Mouse (Mus musculus) cerebral cortex, adult 2 months (tissue): Measurements from ENCODE around the gene 6430548M08Rik.

Source experiments
- WGBS: fragments of 180-500 bp; shearing (Covaris S2); methylation state at CpG from one replicate; pipeline ENCODE4 v1.1.7; 2018; 5-methylcytosine and 5-hydroxymethylcytosine counted together

Gene 6430548M08Rik

DNA sequence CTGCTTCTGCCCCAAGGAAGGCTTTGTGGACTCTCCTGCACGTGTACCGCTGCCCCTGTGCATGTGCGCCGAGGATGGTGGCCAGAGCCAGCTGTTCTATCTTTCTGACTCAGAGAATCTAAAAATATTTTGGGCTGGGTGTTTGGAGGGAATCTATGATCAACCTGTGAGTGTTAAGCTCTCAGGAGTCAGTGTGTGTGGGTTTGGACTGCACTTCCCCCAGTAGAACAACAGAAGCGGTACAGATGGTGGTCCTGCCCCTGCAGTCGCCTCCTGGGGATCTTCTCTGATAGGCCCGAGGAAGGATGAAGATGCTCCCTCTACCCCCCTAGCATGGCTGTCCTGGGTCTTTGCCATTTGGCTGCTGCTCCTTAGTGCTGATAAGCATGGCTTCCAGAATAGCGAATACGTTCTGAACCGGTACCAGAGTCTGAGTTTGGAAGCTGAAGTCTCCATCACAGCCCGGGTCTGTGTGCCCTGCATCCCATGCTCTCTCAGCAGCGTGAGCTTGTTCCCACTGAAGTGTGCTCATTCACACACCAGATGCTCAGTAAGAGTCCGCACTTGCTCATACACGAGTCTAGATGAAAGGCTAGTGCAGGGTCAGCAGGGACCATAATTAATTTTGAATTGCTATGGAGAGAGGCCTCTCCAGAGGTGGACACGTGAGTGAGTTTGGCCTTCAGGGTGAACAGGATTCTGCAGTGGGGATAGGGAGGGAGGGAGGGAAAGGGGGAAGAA lies 30.1 kb downstream of the 6430548M08Rik start:
- WGBS: 36% methylated on average over 15 of the region's 15 CpGs

- WGBS: 32% methylated on average over 12 of the region's 12 CpGs
Measured at GRCm38 (mm10) chr8:120144652-120145301, 30.8 kb downstream of the 6430548M08Rik start.

- 76% methylated on average over 1 of the region's 1 CpGs for WGBS
Measured at GRCm38 (mm10) chr8:120146051-120146450, 32.1 kb downstream of the 6430548M08Rik start.

DNA sequence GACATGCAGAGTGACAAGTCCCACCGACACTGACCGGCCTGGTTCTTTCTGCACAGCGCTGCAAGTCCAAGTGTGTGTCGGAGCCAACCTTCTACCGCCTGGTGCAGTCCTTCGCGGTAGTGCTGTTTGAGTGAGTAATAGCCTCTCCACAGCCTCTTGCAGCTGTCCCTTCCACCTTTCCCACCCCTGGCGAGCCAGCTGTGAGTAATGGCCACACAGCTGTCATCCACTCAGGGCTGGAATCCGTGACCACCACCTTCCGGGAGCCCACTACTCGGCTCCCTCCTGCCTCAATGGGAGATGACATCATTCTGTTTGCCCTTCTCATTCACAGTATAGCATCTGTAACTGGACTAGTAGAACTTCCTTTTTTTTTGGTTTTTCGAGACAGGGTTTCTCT lies 36.1 kb downstream of the 6430548M08Rik start:
- 80% methylated on average over 12 of the region's 12 CpGs for WGBS

GRCm38 (mm10) chr8:120151151-120151550 lies 37.2 kb downstream of the 6430548M08Rik start:
- WGBS: 69% methylated on average over 9 of the region's 9 CpGs

- 70% methylated on average over 7 of the region's 7 CpGs for WGBS
Measured at GRCm38 (mm10) chr8:120152636-120153035, 38.7 kb downstream of the 6430548M08Rik start.

DNA sequence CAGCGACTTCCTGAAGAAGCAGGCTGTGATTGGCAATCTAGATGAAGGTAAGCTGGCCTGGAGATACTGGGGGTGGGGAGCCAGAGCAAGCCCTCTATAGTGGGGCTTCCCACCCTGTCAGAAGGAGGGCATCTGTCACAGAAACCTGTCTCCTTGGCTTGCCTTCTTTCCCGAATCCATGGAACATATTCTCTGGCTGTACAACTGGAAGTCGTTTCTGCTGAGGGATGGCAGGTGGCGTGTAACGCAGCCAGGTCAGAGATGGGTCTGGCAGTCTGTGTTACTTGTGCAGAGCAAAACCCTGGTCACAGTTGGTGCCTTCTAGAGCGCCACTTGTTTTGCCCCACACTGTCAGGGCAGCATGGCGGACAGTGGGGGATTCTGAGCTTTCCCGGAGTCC lies 46.4 kb downstream of the 6430548M08Rik start:
- WGBS: 74% methylated on average over 8 of the region's 8 CpGs

DNA sequence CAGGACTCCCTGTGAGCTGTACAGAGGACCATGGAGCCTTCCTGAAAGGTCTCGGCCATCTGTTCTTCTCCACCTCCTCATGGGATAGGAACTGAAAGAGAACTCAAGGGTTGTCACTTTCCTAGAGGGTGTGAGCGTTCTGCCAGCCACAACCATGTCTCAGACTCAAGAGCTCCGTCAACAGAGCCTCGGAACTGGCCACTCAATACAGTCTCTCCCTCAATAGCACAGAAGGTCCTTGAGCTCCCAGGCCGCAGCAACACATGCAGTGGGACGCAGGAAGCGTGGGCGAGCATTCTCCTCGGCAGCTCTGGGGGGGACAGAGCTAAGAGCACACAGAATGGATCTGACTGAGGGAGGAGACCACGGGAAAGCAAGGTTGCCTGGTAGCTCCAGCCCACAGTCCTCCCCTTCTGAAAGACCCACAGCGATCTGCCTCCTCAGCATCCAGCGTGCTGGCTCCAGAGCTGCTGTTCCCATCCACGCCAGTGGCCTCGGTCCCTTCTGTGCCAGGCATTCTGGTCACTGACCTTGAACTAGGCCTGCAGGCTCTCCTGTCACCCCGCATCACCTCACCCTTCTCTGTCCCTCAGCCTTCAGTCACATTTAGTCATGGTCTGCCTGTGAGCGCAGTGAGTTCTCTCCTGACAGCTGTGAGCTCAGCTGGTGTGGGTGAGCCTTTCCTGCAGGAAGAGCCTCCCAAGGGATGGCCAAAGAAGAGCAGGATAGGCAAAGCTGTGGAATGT lies 47.9 kb downstream of the 6430548M08Rik start:
- WGBS: 59% methylated on average over 16 of the region's 16 CpGs

GRCm38 (mm10) chr8:120162404-120162752 lies 48.4 kb downstream of the 6430548M08Rik start:
- WGBS: 83% methylated on average over 5 of the region's 5 CpGs

DNA sequence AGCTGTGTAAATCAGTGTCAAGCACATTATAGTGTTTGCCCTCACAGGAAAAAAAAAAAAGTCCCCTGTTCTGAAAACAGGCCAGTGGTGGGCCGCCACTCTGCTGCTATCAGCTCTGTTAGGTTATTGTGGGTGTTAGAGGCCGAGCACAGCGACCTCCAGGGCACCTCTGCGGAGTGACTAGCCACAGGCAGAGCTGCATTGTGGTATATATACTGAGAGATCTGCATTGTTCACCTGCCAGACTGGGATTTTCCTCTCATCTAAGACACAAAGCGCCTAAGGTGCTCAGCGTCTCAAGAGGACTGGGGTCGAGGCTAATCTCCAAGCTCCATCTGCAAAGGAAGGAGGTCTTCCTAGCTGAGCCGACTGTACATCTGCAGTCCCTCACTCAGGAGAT lies 49.4 kb downstream of the 6430548M08Rik start:
- WGBS: 88% methylated on average over 8 of the region's 8 CpGs

GRCm38 (mm10) chr8:120164026-120164425 lies 50.1 kb downstream of the 6430548M08Rik start:
- 95% methylated on average over 5 of the region's 5 CpGs for WGBS

DNA sequence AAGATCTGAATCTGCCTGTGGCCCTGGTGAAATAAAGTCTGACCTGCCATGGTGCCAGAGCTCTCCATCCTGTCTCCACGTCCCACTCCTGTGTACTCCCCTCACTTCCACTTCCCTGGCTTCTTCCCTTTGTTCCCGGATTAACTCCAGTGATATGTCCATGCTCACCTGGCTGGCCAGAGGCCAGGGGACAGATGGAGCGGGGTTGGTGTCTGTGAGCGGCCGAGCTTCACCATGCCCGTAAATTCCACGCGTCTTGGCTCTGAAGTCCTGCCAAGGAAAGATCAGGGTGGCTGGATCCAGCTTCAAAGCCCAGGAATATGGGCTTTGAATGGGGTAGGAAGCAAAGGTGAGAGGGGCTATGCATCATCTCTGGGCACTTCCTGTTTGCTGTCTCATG lies 53.2 kb downstream of the 6430548M08Rik start:
- 77% methylated on average over 8 of the region's 8 CpGs for WGBS

- whole genome bisulfite sequencing: 6% methylated on average over 5 of the region's 5 CpGs
Measured at GRCm38 (mm10) chr8:120167821-120168220, 53.9 kb downstream of the 6430548M08Rik start.

DNA sequence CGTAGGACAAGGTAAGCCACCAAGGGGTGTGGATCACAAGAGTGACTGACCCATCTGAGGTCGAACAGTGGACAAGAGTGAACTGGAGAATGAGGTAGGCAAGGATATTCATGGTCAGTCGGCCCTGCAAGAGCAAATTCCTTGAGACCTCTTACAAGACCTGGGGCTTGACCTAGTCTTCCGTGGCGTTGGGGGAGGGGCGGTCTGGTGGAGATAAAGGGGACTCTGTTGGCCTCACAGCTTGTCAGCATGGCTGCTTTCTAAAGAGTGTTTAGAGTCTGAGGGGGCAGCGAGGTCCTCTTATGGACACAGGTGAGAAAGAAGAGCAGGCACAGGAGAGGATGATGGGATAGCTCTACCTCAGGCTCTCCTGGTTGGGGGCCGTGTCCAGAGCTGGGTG lies 55.2 kb downstream of the 6430548M08Rik start:
- WGBS: 54% methylated on average over 8 of the region's 8 CpGs

- whole genome bisulfite sequencing: 68% methylated on average over 1 of the region's 1 CpGs
Measured at GRCm38 (mm10) chr8:120173195-120173594, 59.2 kb downstream of the 6430548M08Rik start.

DNA sequence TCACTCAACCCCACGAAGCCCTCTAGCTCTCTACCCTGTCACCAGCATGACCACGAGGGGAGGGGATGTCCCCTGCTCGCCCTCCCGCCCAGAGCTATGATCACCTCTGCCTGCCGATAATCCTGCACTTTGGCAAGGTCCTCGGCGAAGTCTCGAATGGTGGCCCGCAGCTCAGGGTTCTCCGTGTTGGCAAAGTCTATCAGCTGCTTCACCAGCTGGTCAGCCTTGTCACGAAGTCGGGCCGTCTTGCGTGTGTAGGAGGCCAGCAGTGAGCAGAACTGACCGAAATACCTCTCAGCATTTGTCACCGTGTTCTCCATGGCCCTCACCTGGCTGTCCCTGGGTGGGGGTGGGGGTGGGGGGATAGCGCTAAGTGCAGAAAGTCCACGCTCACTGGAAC lies 60.7 kb downstream of the 6430548M08Rik start:
- WGBS: 48% methylated on average over 18 of the region's 18 CpGs

DNA sequence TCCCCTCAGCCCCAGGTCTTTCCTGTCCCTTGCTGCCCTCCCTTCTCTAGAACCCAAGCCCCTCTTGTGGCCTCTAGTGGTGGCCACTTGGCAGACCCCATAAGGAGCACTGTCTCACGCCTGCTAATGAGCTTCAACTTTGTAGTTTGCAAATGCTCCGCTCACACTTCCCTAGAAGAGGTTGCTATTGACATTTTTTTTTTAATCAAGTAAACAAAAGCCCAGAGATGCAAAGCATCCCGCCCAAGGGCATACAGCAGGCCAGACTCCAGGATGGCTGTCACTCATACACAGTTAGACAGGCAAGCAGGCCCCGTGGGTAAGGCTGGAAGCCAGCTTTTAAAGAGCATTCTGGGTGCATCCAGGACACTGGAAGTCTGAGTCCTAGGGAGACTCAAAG lies 62.7 kb downstream of the 6430548M08Rik start:
- 54% methylated on average over 4 of the region's 4 CpGs for WGBS

GRCm38 (mm10) chr8:120177318-120178123 lies 63.6 kb downstream of the 6430548M08Rik start, which contains the start of gene Fam92b:
Gene Fam92b, minus strand, starts transcription at chr8:120177466.
- WGBS: 5% methylated on average over 21 of the region's 26 CpGs

DNA sequence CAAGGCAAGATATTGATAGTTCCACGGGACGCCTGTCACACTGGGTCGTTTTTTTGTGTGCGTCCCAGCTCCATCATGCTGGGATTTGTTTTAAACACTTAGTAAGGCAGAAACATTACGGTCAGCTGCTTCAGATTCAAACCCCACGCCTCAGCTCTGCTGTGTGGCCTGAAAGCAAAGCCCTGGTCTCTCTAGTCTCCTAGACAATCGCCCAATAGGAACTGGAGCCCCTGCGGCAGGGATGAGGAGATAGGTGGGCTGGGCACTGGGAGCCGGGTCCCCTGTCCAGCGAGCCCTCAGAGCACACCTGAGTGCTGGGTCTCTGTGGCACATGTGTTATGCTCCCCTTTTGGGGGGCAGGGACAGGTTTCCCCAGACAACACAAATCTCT lies 64.2 kb downstream of the 6430548M08Rik start:
- WGBS: 18% methylated on average over 10 of the region's 10 CpGs

- WGBS: under 1% methylated on average over 10 of the region's 10 CpGs
Measured at GRCm38 (mm10) chr8:120179027-120179431, 65.1 kb downstream of the 6430548M08Rik start.

- 64% methylated on average over 7 of the region's 7 CpGs for WGBS
Measured at GRCm38 (mm10) chr8:120180445-120180970, 66.6 kb downstream of the 6430548M08Rik start.
